Mouse (Mus musculus): Measurements from ENCODE around the gene P4hb. TPM values are rescaled to one million over a fixed set of nuclear protein-coding genes. Genes with fewer than 3 reads are reported as not detected.
A peak's percentile ranks its signal among the peaks of the same experiment; 100 is the strongest.

The P4hb gene
- polyA plus RNA-seq, 1 experiment = 105 TPM

DNA sequence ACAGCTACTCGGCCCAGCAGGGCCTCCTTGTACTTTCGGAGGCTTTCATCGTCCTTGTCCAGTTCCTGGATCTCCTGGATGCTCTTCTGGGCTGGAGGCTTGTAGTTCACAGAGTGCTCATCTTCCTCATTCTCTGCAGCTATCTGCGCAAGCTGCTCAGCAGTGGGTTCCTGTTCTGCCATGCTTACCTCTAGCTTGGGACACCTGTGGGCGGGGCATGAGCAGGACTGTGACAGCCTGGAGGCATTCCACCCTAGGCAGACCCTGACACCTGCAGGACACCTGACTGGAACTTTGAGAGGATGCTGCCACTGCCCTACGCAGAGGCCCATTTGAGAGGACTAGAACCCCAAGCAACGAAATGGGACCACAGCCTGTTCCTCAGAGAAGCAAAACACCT is 7.1 kb upstream of the P4hb start:
- peak overlapping the region; percentile 46; the same call in 1 of the 2 replicates for H3K27ac ChIP-seq (ENCODE audit: insufficient read depth, low read length)
- peaks cover 13% of the 10 kb centered on the region for H3K4me1 ChIP-seq (ENCODE audit: control insufficient read depth, insufficient read depth, low read length)
- DNase-seq = peak; percentile 30 to 41
- TF ChIP-seq POLR2A (IDR thresholded peaks at IDR 0.05; ENCODE audit: borderline replicate concordance, insufficient read depth, low read length) (no peak), CTCF (IDR thresholded peaks at IDR 0.05; ENCODE audit: borderline replicate concordance, insufficient read depth, low read depth, low read length) (no peak)
- H3K4me3 ChIP-seq (replicated peaks; ENCODE audit: insufficient read depth, low read depth, low read length) = peak overlapping the region; percentile 73
- no peaks in the 10 kb centered on the region for H3K27me3 ChIP-seq (ENCODE audit: control insufficient read depth, insufficient read depth, low read length)
- WGBS = 18% methylated on average over 7 of the region's 7 CpGs

DNA sequence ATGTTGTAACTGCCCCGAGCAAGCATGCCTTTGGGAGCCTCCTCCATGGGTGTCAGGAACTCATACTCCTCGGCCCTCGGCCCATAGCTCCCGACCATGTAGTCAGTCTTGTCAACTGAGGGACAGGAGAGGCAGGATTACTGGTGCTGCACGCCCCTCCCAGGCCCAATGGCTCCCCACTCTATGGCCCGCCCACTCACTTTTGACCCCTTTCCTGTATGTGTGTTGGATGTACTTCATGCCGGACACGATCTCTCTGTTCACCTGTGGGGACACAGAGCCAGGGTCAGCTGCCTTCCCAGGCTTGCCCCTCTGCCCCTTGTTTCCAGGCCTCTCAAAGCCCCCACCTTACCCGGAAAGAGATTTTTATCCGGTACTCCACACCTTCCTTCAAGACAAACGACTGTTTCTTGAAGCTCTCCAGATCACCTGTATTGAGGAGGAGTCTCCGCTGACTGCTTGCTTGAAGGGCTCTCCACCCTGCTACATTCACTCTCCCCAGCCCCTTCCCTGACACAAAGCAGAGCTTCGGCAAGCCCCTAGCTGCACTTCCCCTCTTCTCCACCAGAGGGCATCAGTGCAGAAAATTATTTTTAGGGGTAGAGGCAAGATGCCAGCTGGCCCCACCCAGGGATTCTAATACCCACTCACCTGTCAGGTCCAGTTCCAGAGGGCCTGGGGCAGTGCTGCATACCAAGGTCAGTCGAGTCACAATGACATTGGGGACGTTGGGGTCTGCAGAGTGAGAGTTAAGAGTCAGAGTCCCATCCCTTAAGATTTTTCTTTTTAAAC is 6.5 kb upstream of the P4hb start:
- Histone ChIP-seq H3K4me1 (ENCODE audit: control insufficient read depth, insufficient read depth, low read length) (peaks cover 13% of the 10 kb centered on the region), H3K4me3 (replicated peaks; ENCODE audit: insufficient read depth, low read depth, low read length) (peak overlapping the region; percentile 73), H3K27me3 (ENCODE audit: control insufficient read depth, insufficient read depth, low read length) (no peaks in the 10 kb centered on the region), H3K27ac (ENCODE audit: insufficient read depth, low read length) (0 out of 2 replicates have a peak overlapping the region, but pooled peaks have one; percentile 46)
- DNase-seq = peak; percentile 69 to 83
- 54% methylated on average over 15 of the region's 15 CpGs for WGBS
- TF ChIP-seq CTCF (IDR thresholded peaks at IDR 0.05; ENCODE audit: borderline replicate concordance, insufficient read depth, low read depth, low read length) (peak; percentile 82), POLR2A (IDR thresholded peaks at IDR 0.05; ENCODE audit: borderline replicate concordance, insufficient read depth, low read length) (no peak)

DNA sequence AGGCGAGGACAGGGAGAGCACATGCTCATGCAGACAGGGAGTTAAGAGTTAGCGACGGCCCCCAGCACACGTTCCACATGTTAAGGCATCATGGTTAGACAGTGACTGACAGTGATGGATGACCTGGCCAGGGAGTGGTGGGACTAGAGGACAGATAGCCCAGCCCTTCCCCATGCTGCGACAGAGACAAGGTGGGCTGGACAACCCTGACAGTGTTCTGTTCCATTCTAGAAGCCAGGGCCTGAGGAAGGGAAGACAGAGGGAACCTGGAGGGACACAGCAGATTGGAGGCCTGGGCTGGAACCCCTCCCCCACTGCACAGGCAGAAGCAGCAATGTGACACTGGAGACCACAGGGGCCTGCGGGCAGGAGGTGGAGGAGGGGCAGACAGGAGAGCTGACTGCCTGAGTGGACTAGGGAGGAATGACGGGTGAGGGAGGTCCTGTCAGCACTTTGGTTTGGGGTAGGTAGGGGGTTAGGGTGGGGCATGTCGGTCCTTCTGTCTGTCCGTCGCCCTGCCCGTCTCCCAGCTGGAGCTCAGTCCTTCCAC is 5.7 kb upstream of the P4hb start:
- Histone ChIP-seq H3K27me3 (ENCODE audit: control insufficient read depth, insufficient read depth, low read length) (no peaks in the 10 kb centered on the region), H3K27ac (ENCODE audit: insufficient read depth, low read length) (no peak overlapping the region), H3K4me1 (ENCODE audit: control insufficient read depth, insufficient read depth, low read length) (peaks cover 13% of the 10 kb centered on the region), H3K4me3 (replicated peaks; ENCODE audit: insufficient read depth, low read depth, low read length) (no peak overlapping the region)
- TF ChIP-seq POLR2A (IDR thresholded peaks at IDR 0.05; ENCODE audit: borderline replicate concordance, insufficient read depth, low read length) = no peak
- no peak for TF ChIP-seq CTCF (IDR thresholded peaks at IDR 0.05; ENCODE audit: borderline replicate concordance, insufficient read depth, low read depth, low read length)
- 85% methylated on average over 11 of the region's 11 CpGs for WGBS
- DNase-seq = peak; percentile 29 to 30

DNA sequence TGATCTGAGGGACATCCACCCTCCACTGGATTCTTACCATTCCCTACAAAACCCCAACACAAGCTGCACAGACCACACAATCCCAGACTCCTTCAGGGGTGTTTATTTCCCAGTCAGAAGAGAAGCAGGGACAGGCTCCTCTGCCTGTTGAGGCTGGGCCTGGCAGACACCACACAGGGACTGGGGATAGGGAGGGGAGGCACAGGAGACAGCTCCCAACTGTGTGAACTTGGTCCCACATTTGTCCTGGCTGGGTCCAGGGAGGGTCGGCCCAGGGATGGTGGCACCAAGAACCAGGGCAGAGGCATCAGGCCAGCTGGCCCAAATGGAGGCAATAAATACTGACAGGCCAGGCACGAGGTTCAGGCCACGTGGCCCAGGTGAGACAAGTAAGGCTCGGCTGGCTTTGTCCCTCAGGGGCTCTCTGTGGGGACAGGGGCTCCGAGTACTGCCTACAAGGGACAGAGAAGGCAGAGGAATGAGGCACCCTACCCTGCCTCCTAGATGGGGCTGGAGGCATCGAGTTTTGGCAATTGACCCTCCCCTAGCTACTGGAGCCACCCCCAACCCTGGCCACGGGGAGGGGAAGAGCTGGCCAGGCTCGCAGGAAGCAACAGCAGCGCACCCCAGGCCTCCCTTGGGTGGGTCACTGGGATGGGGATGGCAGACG is 5.1 kb upstream of the P4hb start:
- Histone ChIP-seq H3K27me3 (ENCODE audit: control insufficient read depth, insufficient read depth, low read length) (no peaks in the 10 kb centered on the region), H3K27ac (ENCODE audit: insufficient read depth, low read length) (no peak overlapping the region), H3K4me3 (replicated peaks; ENCODE audit: insufficient read depth, low read depth, low read length) (no peak overlapping the region), H3K4me1 (ENCODE audit: control insufficient read depth, insufficient read depth, low read length) (peaks cover 13% of the 10 kb centered on the region)
- no peak for DNase-seq
- TF ChIP-seq CTCF (IDR thresholded peaks at IDR 0.05; ENCODE audit: borderline replicate concordance, insufficient read depth, low read depth, low read length) (no peak), POLR2A (IDR thresholded peaks at IDR 0.05; ENCODE audit: borderline replicate concordance, insufficient read depth, low read length) (no peak)
- WGBS = 54% methylated on average over 10 of the region's 10 CpGs

- TF ChIP-seq POLR2A (IDR thresholded peaks at IDR 0.05; ENCODE audit: borderline replicate concordance, insufficient read depth, low read length) (no peak), CTCF (IDR thresholded peaks at IDR 0.05; ENCODE audit: borderline replicate concordance, insufficient read depth, low read depth, low read length) (peak; percentile 23; the same call in 1 of the 2 replicates)
- H3K4me1 ChIP-seq (ENCODE audit: control insufficient read depth, insufficient read depth, low read length) = peaks cover 13% of the 10 kb centered on the region
- H3K4me3 ChIP-seq (replicated peaks; ENCODE audit: insufficient read depth, low read depth, low read length) = no peak overlapping the region
- H3K27ac ChIP-seq (ENCODE audit: insufficient read depth, low read length) = no peak overlapping the region
- WGBS = 71% methylated on average over 7 of the region's 7 CpGs
- H3K27me3 ChIP-seq (ENCODE audit: control insufficient read depth, insufficient read depth, low read length) = no peaks in the 10 kb centered on the region
- peak in 1 of 2 experiments; percentile 36 for DNase-seq
Observed at GRCm38 (mm10) chr11:120577211-120578023, 4.4 kb upstream of the P4hb start.

- no peak overlapping the region for H3K27ac ChIP-seq (ENCODE audit: insufficient read depth, low read length)
Observed at GRCm38 (mm10) chr11:120576365-120576981, 3.4 kb upstream of the P4hb start.

GRCm38 (mm10) chr11:120575940-120576339 is 2.9 kb upstream of the P4hb start:
- H3K4me3 ChIP-seq (replicated peaks; ENCODE audit: insufficient read depth, low read depth, low read length) = no peak overlapping the region
- no peak for DNase-seq
- H3K4me1 ChIP-seq (ENCODE audit: control insufficient read depth, insufficient read depth, low read length) = peaks cover 13% of the 10 kb centered on the region
- H3K27ac ChIP-seq (ENCODE audit: insufficient read depth, low read length) = no peak overlapping the region
- H3K27me3 ChIP-seq (ENCODE audit: control insufficient read depth, insufficient read depth, low read length) = no peaks in the 10 kb centered on the region
- TF ChIP-seq POLR2A (IDR thresholded peaks at IDR 0.05; ENCODE audit: borderline replicate concordance, insufficient read depth, low read length) = no peak
- no peak for TF ChIP-seq CTCF (IDR thresholded peaks at IDR 0.05; ENCODE audit: borderline replicate concordance, insufficient read depth, low read depth, low read length)

More at GRCm38 (mm10) chr11:120576365-120576981, 3.4 kb upstream of the P4hb start:
- WGBS = 71% methylated on average over 3 of the region's 3 CpGs
- H3K4me3 ChIP-seq (replicated peaks; ENCODE audit: insufficient read depth, low read depth, low read length) = no peak overlapping the region
- H3K27me3 ChIP-seq (ENCODE audit: control insufficient read depth, insufficient read depth, low read length) = no peaks in the 10 kb centered on the region
- peaks cover 13% of the 10 kb centered on the region for H3K4me1 ChIP-seq (ENCODE audit: control insufficient read depth, insufficient read depth, low read length)
- DNase-seq = no peak
- TF ChIP-seq CTCF (IDR thresholded peaks at IDR 0.05; ENCODE audit: borderline replicate concordance, insufficient read depth, low read depth, low read length) (no peak), POLR2A (IDR thresholded peaks at IDR 0.05; ENCODE audit: borderline replicate concordance, insufficient read depth, low read length) (no peak)

Data from cerebellum, adult 2 months (tissue).